8 mouse cellular contexts compared by ENCODE assay signal in genomic region chr15:99113396-99113975, GRCm38 (mm10). TPM values are rescaled to one million over a fixed set of nuclear protein-coding genes. Genes with fewer than 3 reads are reported as not detected.
DNase-seq lines count a peak whose midpoint lies in the region; ATAC-seq and TF ChIP-seq lines count a peak whose summit lies in the region.

No protein-coding gene starts in this region.

- no peak; the same call in 1 of the 2 replicates for TF ChIP-seq POLR2A in CH12.LX (IDR thresholded peaks at IDR 0.05; ENCODE audit: low read depth, low read length)
- no peak for TF ChIP-seq POLR2A in limb, embryonic 14.5 days (IDR thresholded peaks at IDR 0.05; ENCODE audit: borderline replicate concordance, extremely low read depth, insufficient read depth, insufficient read length)

- ATAC-seq in hindbrain, embryonic 12.5 days (ENCODE audit: low FRiP score) = no peak
- no peak for ATAC-seq in limb, embryonic 14.5 days (ENCODE audit: low FRiP score, low read depth)

- no peak overlapping the region for H3K9ac ChIP-seq in hindbrain, embryonic 12.5 days
- no peak overlapping the region for H3K9ac ChIP-seq in CH12.LX (ENCODE audit: insufficient read depth, low read depth)
- no peak overlapping the region for H3K9ac ChIP-seq in limb, embryonic 14.5 days (ENCODE audit: low read depth, low read length, severe bottlenecking)

- TF ChIP-seq EP300 in CH12.LX (IDR thresholded peaks at IDR 0.05; ENCODE audit: low read length) = no peak

- peak; percentile 27 to 66; a peak in 2 of 4 replicates for TF ChIP-seq CTCF in CH12.LX (conservative IDR thresholded peaks at IDR 0.05 in 1 of 2, IDR thresholded peaks at IDR 0.05 in 1 of 2; ENCODE audit: low read depth in 2 of 2, low read length in 2 of 2)

- H3K4me3 ChIP-seq in hindbrain, embryonic 10.5 days = peak overlapping the region; percentile 20; the same call in 1 of the 2 replicates
- H3K4me3 ChIP-seq in hindbrain, embryonic 12.5 days = no peak overlapping the region
- H3K4me3 ChIP-seq in CH12.LX (replicated peaks in 1 of 3; ENCODE audit: low read depth in 2 of 3, low read length in 2 of 3, poor library complexity in 1 of 3) = peak overlapping the region in 1 of 3 experiments; percentile 3
- H3K4me3 ChIP-seq in limb, embryonic 14.5 days (replicated peaks; ENCODE audit: low read length) = 0 out of 2 replicates have a peak overlapping the region, but pooled peaks have one; percentile 2

- DNase-seq in hindbrain, embryonic 10.5 days (ENCODE audit: low spot score) = no peak
- DNase-seq in CH12.LX (ENCODE audit: extremely low read depth) = peak; percentile 51
- DNase-seq in c-Kit-positive CD71-positive TER-119-positive erythroid progenitor cells, embryonic 14.5 days (ENCODE audit: low spot score) = peak; percentile 35
- no peak for DNase-seq in limb, embryonic 14.5 days (ENCODE audit: low spot score)
- no peak for DNase-seq in spleen, postnatal 4 days (ENCODE audit: low spot score in 2 of 2)
- DNase-seq in adipocyte (ENCODE audit: low spot score) = no peak
- DNase-seq in urinary bladder, postnatal 36 days (ENCODE audit: low spot score in 2 of 2) = no peak

- no peaks in the 10 kb centered on the region for H3K36me3 ChIP-seq in hindbrain, embryonic 10.5 days
- no peaks in the 10 kb centered on the region for H3K36me3 ChIP-seq in hindbrain, embryonic 12.5 days
- H3K36me3 ChIP-seq in CH12.LX (replicated peaks in 1 of 2; ENCODE audit: control insufficient read depth in 1 of 2, insufficient read depth in 1 of 2, low read length in 1 of 2) = no peaks in the 10 kb centered on the region
- H3K36me3 ChIP-seq in limb, embryonic 14.5 days (ENCODE audit: control insufficient read depth, insufficient read depth, low read length) = no peaks in the 10 kb centered on the region

- no peak overlapping the region for H3K4me2 ChIP-seq in hindbrain, embryonic 12.5 days (replicated peaks)
- peak overlapping the region; percentile 53 for H3K4me2 ChIP-seq in CH12.LX (ENCODE audit: insufficient read depth, low read depth, poor library complexity, severe bottlenecking)
- H3K4me2 ChIP-seq in limb, embryonic 14.5 days (replicated peaks; ENCODE audit: low read depth, low read length, severe bottlenecking) = peak overlapping the region; percentile 21; the same call in 1 of the 2 replicates

- no peaks in the 10 kb centered on the region for H3K79me2 ChIP-seq in CH12.LX (replicated peaks; ENCODE audit: control insufficient read depth, extremely low read depth, insufficient read depth, poor library complexity, severe bottlenecking)

- 8% methylated on average over 9 of the region's 9 CpGs for WGBS in hindbrain, embryonic 10.5 days
- 5% methylated on average over 9 of the region's 9 CpGs for WGBS in hindbrain, embryonic 12.5 days
- WGBS in limb, embryonic 14.5 days = 2% methylated on average over 9 of the region's 9 CpGs

- H3K27ac ChIP-seq in hindbrain, embryonic 10.5 days = no peak overlapping the region
- no peak overlapping the region for H3K27ac ChIP-seq in hindbrain, embryonic 12.5 days
- H3K27ac ChIP-seq in CH12.LX (ENCODE audit: insufficient read depth, low read depth) = no peak overlapping the region
- no peak overlapping the region for H3K27ac ChIP-seq in limb, embryonic 14.5 days (replicated peaks; ENCODE audit: low read depth, low read length)

- H3K4me1 ChIP-seq in hindbrain, embryonic 10.5 days (replicated peaks) = peaks cover 14% of the 10 kb centered on the region
- H3K4me1 ChIP-seq in hindbrain, embryonic 12.5 days = no peaks in the 10 kb centered on the region
- H3K4me1 ChIP-seq in CH12.LX (ENCODE audit: control insufficient read depth in 1 of 2, insufficient read depth in 2 of 2) = peaks cover 0 to 17% of the 10 kb centered on the region in 2 experiments; a peak in 2 of 4 replicates
- H3K4me1 ChIP-seq in limb, embryonic 14.5 days (ENCODE audit: control insufficient read depth, insufficient read depth, low read length) = peaks cover 5% of the 10 kb centered on the region; the same call in 1 of the 2 replicates

- no peaks in the 10 kb centered on the region for H3K9me3 ChIP-seq in hindbrain, embryonic 10.5 days
- H3K9me3 ChIP-seq in hindbrain, embryonic 12.5 days (replicated peaks) = no peaks in the 10 kb centered on the region
- no peaks in the 10 kb centered on the region for H3K9me3 ChIP-seq in CH12.LX (replicated peaks; ENCODE audit: low read length)
- no peaks in the 10 kb centered on the region for H3K9me3 ChIP-seq in limb, embryonic 14.5 days (ENCODE audit: control insufficient read depth, low read length)

- dilution Hi-C loops in CH12.LX (cut with MboI; ENCODE audit: extremely low pct_ligation_motif_present, extremely low pct_unique_long_range_greater_than_20kb, low sequenced_read_pairs) = no loop called here

- peak; percentile 41 for TF ChIP-seq RAD21 in CH12.LX (IDR thresholded peaks at IDR 0.05; ENCODE audit: low read depth, low read length)

- no peaks in the 10 kb centered on the region for H3K27me3 ChIP-seq in hindbrain, embryonic 10.5 days (ENCODE audit: insufficient read depth, poor library complexity, severe bottlenecking)
- H3K27me3 ChIP-seq in hindbrain, embryonic 12.5 days = no peaks in the 10 kb centered on the region
- no peaks in the 10 kb centered on the region for H3K27me3 ChIP-seq in CH12.LX (replicated peaks)
- no peaks in the 10 kb centered on the region for H3K27me3 ChIP-seq in limb, embryonic 14.5 days (ENCODE audit: control insufficient read depth, insufficient read depth, low read length)

- in situ Hi-C loops in CH12.LX (cut with MboI; ENCODE audit: low pct_ligation_motif_present, low pct_unique_long_range_greater_than_20kb, low sequenced_read_pairs) = no loop called here

TF ChIP-seq in CH12.LX, 34 proteins besides CTCF, POLR2A, EP300 and RAD21 (continues in another document):
- TF ChIP-seq ZMIZ1 (IDR thresholded peaks at IDR 0.05; ENCODE audit: low read depth, low read length) (no peak), MYC (IDR thresholded peaks at IDR 0.05; ENCODE audit: low read depth, low read length) (peak; percentile 98), JUND (conservative IDR thresholded peaks at IDR 0.05; ENCODE audit: low read depth, low read length) (no peak), MXI1 (IDR thresholded peaks at IDR 0.05; ENCODE audit: low read depth, low read length) (peak; percentile 83; the same call in 1 of the 2 replicates), MAX (IDR thresholded peaks at IDR 0.05; ENCODE audit: low read length) (peak; percentile 68; the same call in 1 of the 2 replicates), ZNF384 (IDR thresholded peaks at IDR 0.05; ENCODE audit: low read depth, low read length) (peak; percentile 29), TCF12 (IDR thresholded peaks at IDR 0.05; ENCODE audit: low read depth, low read length) (no peak), SMC3 (IDR thresholded peaks at IDR 0.05; ENCODE audit: low read depth, low read length) (peak; percentile 56), USF1 (IDR thresholded peaks at IDR 0.05; ENCODE audit: low read depth, low read length) (peak; percentile 21; the same call in 1 of the 2 replicates), MEF2A (IDR thresholded peaks at IDR 0.05; ENCODE audit: borderline replicate concordance, low read depth, low read length) (no peak)

RNA-seq across cellular contexts. Expression of gene Spats2, which starts 12.2 kb away (rescaled TPM):
- polyA plus RNA-seq in hindbrain, embryonic 10.5 days (2016; fragmentation: Nextera tagmentation; extraction: Ambion mirVana) = 58.4 and 62.6 TPM in 2 replicates
- polyA plus RNA-seq in hindbrain, embryonic 12.5 days (2016; fragmentation: Nextera tagmentation; extraction: Ambion mirVana) = 72.7 and 73.6 TPM in 2 replicates
- total RNA-seq in CH12.LX (2012; rRNA removed) = 26.5 and 27.1 TPM in 2 replicates
- total RNA-seq in CH12.LX (2014; rRNA removed) = 68.3 and 81.0 TPM in 2 replicates
- 79.5 and 81.0 TPM in 2 replicates for polyA plus RNA-seq in CH12.LX (2012; ENCODE audit: insufficient read length, low read depth)
- polyA plus RNA-seq in limb, embryonic 14.5 days (2012; rRNA removed) = 47.1 and 48.4 TPM in 2 replicates
- polyA plus RNA-seq in limb, embryonic 14.5 days (2014; fragmentation: Nextera tagmentation; extraction: Ambion mirVana) = 39.7 and 41.7 TPM in 2 replicates

RNA-seq across cellular contexts. Expression of gene Dnajc22, which starts 20.5 kb away (rescaled TPM):
- 1.9 and 2.2 TPM in 2 replicates for polyA plus RNA-seq in hindbrain, embryonic 10.5 days (2016; fragmentation: Nextera tagmentation; extraction: Ambion mirVana)
- polyA plus RNA-seq in hindbrain, embryonic 12.5 days (2016; fragmentation: Nextera tagmentation; extraction: Ambion mirVana) = 3.2 and 3.3 TPM in 2 replicates
- 10.0 and 10.6 TPM in 2 replicates for total RNA-seq in CH12.LX (2012; rRNA removed)
- 20.4 and 24.2 TPM in 2 replicates for total RNA-seq in CH12.LX (2014; rRNA removed)
- polyA plus RNA-seq in CH12.LX (2012; ENCODE audit: insufficient read length, low read depth) = 12.4 and 14.5 TPM in 2 replicates
- polyA plus RNA-seq in limb, embryonic 14.5 days (2012; rRNA removed) = 0.87 and 1.7 TPM in 2 replicates
- polyA plus RNA-seq in limb, embryonic 14.5 days (2014; fragmentation: Nextera tagmentation; extraction: Ambion mirVana) = 0.11 and 0.37 TPM in 2 replicates

RNA-seq across cellular contexts. Expression of gene C1ql4, which starts 25.9 kb away (rescaled TPM):
- polyA plus RNA-seq in hindbrain, embryonic 10.5 days (2016; fragmentation: Nextera tagmentation; extraction: Ambion mirVana) = 0.78 and 8.7 TPM in 2 replicates
- 18.4 and 18.7 TPM in 2 replicates for polyA plus RNA-seq in hindbrain, embryonic 12.5 days (2016; fragmentation: Nextera tagmentation; extraction: Ambion mirVana)
- total RNA-seq in CH12.LX (2012; rRNA removed) (0.08 TPM in 1 of 2 replicates, not detected in the other), CH12.LX (2014; rRNA removed) (not detected in 2 replicates)
- polyA plus RNA-seq in CH12.LX (2012; ENCODE audit: insufficient read length, low read depth) = not detected in 2 replicates
- 0.13 TPM in 1 of 2 replicates, not detected in the other for polyA plus RNA-seq in limb, embryonic 14.5 days (2012; rRNA removed)
- not detected in 2 replicates for polyA plus RNA-seq in limb, embryonic 14.5 days (2014; fragmentation: Nextera tagmentation; extraction: Ambion mirVana)

RNA-seq across cellular contexts. Expression of gene Troap, which starts 39.1 kb away (rescaled TPM):
- 41.6 and 46.8 TPM in 2 replicates for polyA plus RNA-seq in hindbrain, embryonic 10.5 days (2016; fragmentation: Nextera tagmentation; extraction: Ambion mirVana)
- 24.1 and 29.2 TPM in 2 replicates for polyA plus RNA-seq in hindbrain, embryonic 12.5 days (2016; fragmentation: Nextera tagmentation; extraction: Ambion mirVana)
- total RNA-seq in CH12.LX (2012; rRNA removed) (17.8 and 25.0 TPM in 2 replicates), CH12.LX (2014; rRNA removed) (19.2 and 20.2 TPM in 2 replicates)
- 61.0 and 74.2 TPM in 2 replicates for polyA plus RNA-seq in CH12.LX (2012; ENCODE audit: insufficient read length, low read depth)
- 41.5 and 51.3 TPM in 2 replicates for polyA plus RNA-seq in limb, embryonic 14.5 days (2012; rRNA removed)
- 20.3 and 22.1 TPM in 2 replicates for polyA plus RNA-seq in limb, embryonic 14.5 days (2014; fragmentation: Nextera tagmentation; extraction: Ambion mirVana)

RNA-seq across cellular contexts. Expression of gene Prph, which starts 58.5 kb away (rescaled TPM):
- polyA plus RNA-seq in hindbrain, embryonic 10.5 days (2016; fragmentation: Nextera tagmentation; extraction: Ambion mirVana) = 9.7 and 14.4 TPM in 2 replicates
- polyA plus RNA-seq in hindbrain, embryonic 12.5 days (2016; fragmentation: Nextera tagmentation; extraction: Ambion mirVana) = 23.3 and 35.6 TPM in 2 replicates
- total RNA-seq in CH12.LX (2012; rRNA removed) (not detected in 2 replicates), CH12.LX (2014; rRNA removed) (0.12 TPM in 1 of 2 replicates, not detected in the other)
- not detected in 2 replicates for polyA plus RNA-seq in CH12.LX (2012; ENCODE audit: insufficient read length, low read depth)
- polyA plus RNA-seq in limb, embryonic 14.5 days (2012; rRNA removed) = 2.7 and 4.2 TPM in 2 replicates
- polyA plus RNA-seq in limb, embryonic 14.5 days (2014; fragmentation: Nextera tagmentation; extraction: Ambion mirVana) = 1.3 and 1.7 TPM in 2 replicates

Comparison
In these comparisons a context has a peak if more than half of its experiments do, and no peak if none do; other contexts are left out.
1. DNase-seq: peak in CH12.LX (single experiment) and c-Kit-positive CD71-positive TER-119-positive erythroid progenitor cells, embryonic 14.5 days (single experiment); none in hindbrain, embryonic 10.5 days (single experiment), limb, embryonic 14.5 days (single experiment), spleen, postnatal 4 days (0 of 2), adipocyte (single experiment) and urinary bladder, postnatal 36 days (0 of 2).